Mouse (Mus musculus): ENCODE data around the gene Slc23a3.

DNA sequence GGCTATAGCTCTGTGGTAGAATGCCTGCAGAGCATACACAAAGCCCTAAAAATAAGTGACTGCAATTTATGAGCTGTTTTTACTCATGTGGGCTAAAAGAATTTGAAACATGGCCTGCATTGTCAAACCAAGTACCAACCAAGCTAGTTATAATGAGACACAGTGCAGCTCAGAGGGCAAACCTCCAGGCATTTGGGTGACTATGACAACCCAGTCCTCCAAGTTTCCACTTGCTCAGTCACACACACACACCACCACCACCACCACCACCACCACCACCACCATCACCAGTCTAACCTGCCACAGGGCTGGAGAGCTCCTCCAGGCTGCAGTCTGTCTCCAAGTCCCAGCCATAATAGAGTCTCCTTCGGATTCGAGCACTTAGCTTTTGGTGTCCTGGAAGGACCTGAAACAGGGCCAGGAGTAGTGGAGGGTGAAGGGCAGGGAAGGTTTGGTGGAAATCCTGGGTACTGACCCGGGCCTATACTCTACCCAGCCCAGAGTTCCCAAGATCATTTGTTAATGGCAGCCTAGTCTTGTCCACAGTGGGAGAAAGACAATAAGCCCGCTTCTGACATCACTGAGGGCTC, 7.0 kb upstream of the Slc23a3 start:
- no peak for TF ChIP-seq CTCF (IDR thresholded peaks at IDR 0.05; ENCODE audit: low read depth)
- no peak for TF ChIP-seq EP300 (optimal IDR thresholded peaks at IDR 0.05)
